Mouse (Mus musculus) thymus, adult 2 months (tissue): ENCODE measurements around the gene Ankrd55.

Experiments
- CTCF ChIP-seq: fragments of 200-500 bp; IDR thresholded peaks from 2 replicates; pipeline ENCODE4 v1.5.1; 2012; ENCODE audit warnings: mild to moderate bottlenecking, control low read depth, low read length, moderate library complexity, borderline replicate concordance; ENCODE audit not compliant: control insufficient read depth, poor library complexity, insufficient read depth; ENCODE audit errors: extremely low read depth
- POLR2A ChIP-seq: fragments of 200-500 bp; IDR thresholded peaks from 2 replicates; pipeline ENCODE4 v1.6.1; 2012; ENCODE audit warnings: mild to moderate bottlenecking, low read length, control low read depth, moderate library complexity; ENCODE audit not compliant: control insufficient read depth, poor library complexity, insufficient read depth; ENCODE audit errors: extremely low read depth

DNA sequence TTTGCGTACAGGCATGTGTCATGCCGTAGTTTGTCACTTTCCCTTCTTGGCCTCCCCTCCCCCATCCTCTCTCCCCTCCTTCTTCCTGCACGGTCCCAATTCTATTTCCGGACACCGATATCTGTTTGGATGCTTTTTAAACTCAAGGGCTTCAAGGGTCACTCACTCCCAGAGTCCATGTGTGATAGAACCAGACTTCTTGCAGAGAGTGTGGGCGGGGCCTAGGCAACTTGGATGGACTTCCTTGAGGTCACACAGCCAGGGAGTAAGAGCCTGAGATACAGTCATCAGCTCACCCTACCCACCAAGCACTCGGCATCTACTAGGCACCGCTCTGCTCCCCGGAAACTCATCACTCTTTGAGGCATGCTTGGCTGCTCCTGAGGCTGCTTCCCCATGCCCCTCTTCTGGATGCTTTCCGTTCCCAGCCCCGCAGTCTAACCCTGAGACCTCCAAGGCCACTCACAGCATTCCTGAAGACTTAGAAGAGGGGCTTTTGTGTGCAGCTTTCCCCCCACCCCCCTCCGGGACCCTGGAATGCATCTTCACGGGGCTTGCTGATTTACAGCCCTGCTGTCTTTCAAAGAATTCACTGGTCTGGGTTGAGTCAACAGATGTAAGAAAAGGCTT is 35.1 kb upstream of the Ankrd55 start:
- TF ChIP-seq CTCF (no peak), POLR2A (no peak)
